Mouse (Mus musculus) lung, adult 2 months (tissue): ENCODE measurements at regions not wholly inside any gene's neighbourhood (a gene's known extent, or its start where the extent isn't known, plus 50 kb on each side); places are given as distances from the start of the nearest gene placed in this dataset.

Experiments
- CTCF ChIP-seq: fragments of 200-500 bp; IDR thresholded peaks from 2 replicates; pipeline ENCODE4 v1.5.1; 2011; ENCODE audit warnings: mild to moderate bottlenecking, low read length, control low read depth; ENCODE audit not compliant: insufficient read depth
- POLR2A ChIP-seq: fragments of 200-500 bp; IDR thresholded peaks from 2 replicates; pipeline ENCODE4 v1.6.1; 2011; ENCODE audit warnings: low read depth, mild to moderate bottlenecking, control low read depth, low read length, borderline replicate concordance; ENCODE audit errors: extremely low read depth

GRCm38 (mm10) chr14:76797518-76797917 is 239.1 kb upstream of the Ccdc122 start:
- TF ChIP-seq POLR2A = no peak
- no peak for TF ChIP-seq CTCF
